Mouse (Mus musculus) heart, embryonic 14.5 days (tissue): ENCODE results near the gene Pex11g. TPM values are rescaled to one million over a fixed set of nuclear protein-coding genes. Genes with fewer than 3 reads are reported as not detected.

Source experiments
- ATAC-seq: fragments of 200-750 bp; cut with Nextera tagmentation; 2 replicates; pipeline ENCODE4 v1.8.0; 2017; ENCODE audit warnings: low read depth, moderate TSS enrichment; ENCODE audit not compliant: insufficient number of reproducible peaks, insufficient read depth, low FRiP score
- H3K27ac ChIP-seq, 2 experiments: fragments of 200-500 bp in 1 of 2; fragments of 300-500 bp in 1 of 2; sonication (generic) in 1 of 2; replicated peaks in 1 of 2; 2 replicates each; pipeline ENCODE4 v1.5.1; 2012 to 2014; ENCODE audit warnings: low read depth in 2 of 2, low read length in 2 of 2, control low read depth in 1 of 2, mild to moderate bottlenecking in 1 of 2, mixed read lengths in 1 of 2; ENCODE audit not compliant: control insufficient read depth in 1 of 2, insufficient read depth in 1 of 2
- H3K27me3 ChIP-seq: fragments of 300-500 bp; sonication (generic); 2 replicates; pipeline ENCODE4 v1.6.1; 2014; ENCODE audit warnings: mild to moderate bottlenecking, low read length, control low read depth; ENCODE audit not compliant: control insufficient read depth, insufficient read depth
- H3K36me3 ChIP-seq: fragments of 300-500 bp; sonication (generic); 2 replicates; pipeline ENCODE4 v1.6.1; 2014; ENCODE audit warnings: mild to moderate bottlenecking, control low read depth, low read length, mixed read lengths; ENCODE audit not compliant: control insufficient read depth, insufficient read depth
- H3K4me1 ChIP-seq, 2 experiments: fragments of 200-500 bp in 1 of 2; fragments of 300-500 bp in 1 of 2; sonication (generic) in 1 of 2; 2 replicates each; pipeline ENCODE4 v1.6.1; 2012 to 2014; ENCODE audit warnings: low read length in 2 of 2, control low read depth in 1 of 2, mixed read lengths in 1 of 2; ENCODE audit not compliant: control insufficient read depth in 2 of 2, insufficient read depth in 2 of 2
- H3K4me2 ChIP-seq: fragments of 300-500 bp; sonication (generic); 2 replicates; pipeline ENCODE4 v1.6.1; 2014; ENCODE audit warnings: mild to moderate bottlenecking, low read length
- H3K4me3 ChIP-seq, 2 experiments: fragments of 200-500 bp in 1 of 2; fragments of 300-500 bp in 1 of 2; sonication (generic) in 1 of 2; 2 replicates each; pipeline ENCODE4 v1.5.1; 2012 to 2014; ENCODE audit warnings: low read length in 2 of 2, mild to moderate bottlenecking in 2 of 2, control low read depth in 1 of 2, low read depth in 1 of 2, moderate library complexity in 1 of 2; ENCODE audit not compliant: control insufficient read depth in 1 of 2, insufficient read depth in 1 of 2
- H3K9ac ChIP-seq: fragments of 300-500 bp; sonication (generic); 2 replicates; pipeline ENCODE4 v1.6.1; 2014; ENCODE audit warnings: mild to moderate bottlenecking, low read length
- H3K9me3 ChIP-seq: fragments of 300-500 bp; sonication (generic); 2 replicates; pipeline ENCODE4 v1.6.1; 2016; ENCODE audit warnings: low read length, control low read depth; ENCODE audit not compliant: control insufficient read depth
- WGBS: fragments of 180-500 bp; shearing (Covaris S2); extraction: QIAGEN DNeasy Blood & Tissue Kit; methylation state at CpG from one replicate; pipeline ENCODE4 v1.1.7; 2014; 5-methylcytosine and 5-hydroxymethylcytosine counted together
- polyA plus RNA-seq: library from polyadenylated mRNA; unstranded; fragments of >200 nt; fragmentation: Nextera tagmentation; extraction: Ambion mirVana; gene quantifications from 2 replicates; pipeline ENCODE4 v1.2.1, GENCODE M21; 2014

Gene Pex11g
- polyA plus RNA-seq, 1 experiment from 2014 or later, result 5.0 TPM

- Histone ChIP-seq H3K9me3 (no peaks in the 10 kb centered on the region), H3K9ac (peak overlapping the region; percentile 99)
- no peak for ATAC-seq
Measured at GRCm38 (mm10) chr8:3493845-3494208, 26.3 kb upstream of the Pex11g start.

GRCm38 (mm10) chr8:3492901-3493844, 25.7 kb upstream of the Pex11g start, which contains the start of gene Zfp358:
Zfp358 (plus strand) TSS chr8:3493138.
- H3K4me3 ChIP-seq, result peak within 1 kb of the TSS; percentile 67 to 94
- WGBS, result 1% methylated on average over 55 of the region's 64 CpGs
- ATAC-seq, result peak; percentile 87

More at GRCm38 (mm10) chr8:3493845-3494208, 26.3 kb upstream of the Pex11g start:
- 14% methylated on average over 6 of the region's 6 CpGs for WGBS
- H3K27ac ChIP-seq, result peak overlapping the region in 1 of 2 experiments; percentile 82; a peak in 2 of 4 replicates
- H3K36me3 ChIP-seq, result peaks cover 34% of the 10 kb centered on the region
- peaks cover 2 to 7% of the 10 kb centered on the region in 2 experiments; a peak in 3 of 4 replicates for H3K4me1 ChIP-seq
- H3K4me3 ChIP-seq, result peak overlapping the region; percentile 67 to 94
- H3K4me2 ChIP-seq, result peak overlapping the region; percentile 88
- H3K27me3 ChIP-seq, result no peaks in the 10 kb centered on the region

GRCm38 (mm10) chr8:3485192-3485591, 17.7 kb upstream of the Pex11g start:
- Histone ChIP-seq H3K27ac (no peak overlapping the region), H3K9me3 (no peaks in the 10 kb centered on the region), H3K4me1 (peaks cover 3% of the 10 kb centered on the region in 2 experiments; a peak in 1 of 4 replicates), H3K27me3 (no peaks in the 10 kb centered on the region), H3K9ac (no peak overlapping the region), H3K4me2 (no peak overlapping the region), H3K4me3 (no peak overlapping the region), H3K36me3 (no peaks in the 10 kb centered on the region)
- ATAC-seq, result no peak
- 21% methylated on average over 5 of the region's 5 CpGs for WGBS

More at GRCm38 (mm10) chr8:3492901-3493844, 25.7 kb upstream of the Pex11g start, which contains the start of gene Zfp358:
- Histone ChIP-seq H3K9ac (peak within 1 kb of the TSS; percentile 99), H3K36me3 (peaks cover 34% of the 10 kb centered on the region), H3K4me2 (peak within 1 kb of the TSS; percentile 88), H3K4me1 (peaks cover 2 to 7% of the 10 kb centered on the region in 2 experiments; a peak in 3 of 4 replicates), H3K27ac (peak within 1 kb of the TSS; percentile 20 to 82), H3K27me3 (no peaks in the 10 kb centered on the region), H3K9me3 (no peaks in the 10 kb centered on the region)

DNA sequence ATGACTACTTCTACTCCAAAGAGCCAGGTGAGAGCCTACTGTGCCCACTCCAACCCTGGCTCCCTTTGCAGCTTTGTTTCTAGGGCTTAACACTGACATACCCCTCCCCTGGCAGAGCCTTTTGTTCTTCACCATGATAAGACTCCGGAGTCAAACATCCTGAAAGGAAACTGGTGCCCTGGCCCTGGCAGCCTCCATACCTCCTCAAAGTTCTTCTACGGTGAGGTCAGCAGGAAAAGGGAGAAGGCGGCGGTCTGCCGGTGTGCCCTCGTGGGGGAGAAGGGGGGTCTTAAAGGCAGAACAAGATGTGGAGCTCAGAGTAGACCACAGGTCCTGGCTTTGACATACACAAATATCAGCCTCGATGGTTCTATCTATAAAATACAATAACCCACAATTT, 16.1 kb upstream of the Pex11g start:
- 53% methylated on average over 7 of the region's 7 CpGs for WGBS

DNA sequence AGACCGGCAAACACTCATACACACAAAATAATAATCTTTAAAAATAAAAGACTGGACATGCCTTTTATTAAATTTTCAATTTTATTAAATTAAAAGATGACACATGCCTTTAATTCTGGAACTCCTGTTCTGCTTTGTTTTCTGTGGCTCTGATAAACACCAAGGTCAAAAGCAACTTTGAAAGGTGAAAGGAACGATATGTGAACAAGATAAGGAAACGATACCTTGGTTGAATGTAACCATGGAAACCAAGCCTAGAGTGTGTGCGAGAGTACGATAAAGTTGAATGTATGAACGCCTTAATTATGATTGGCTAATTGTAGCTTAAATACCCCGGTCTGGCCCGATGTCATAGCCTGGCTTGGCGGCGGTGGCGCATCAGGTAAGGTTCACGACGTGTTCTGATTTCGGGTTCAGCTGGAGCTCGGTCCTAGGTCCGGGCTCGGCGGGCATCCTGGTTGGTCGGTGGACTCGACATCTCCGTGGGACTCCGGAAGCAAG, 14.8 kb upstream of the Pex11g start:
- ATAC-seq, result no peak

More for the DNA sequence above, 16.1 kb upstream of the Pex11g start:
- no peak for ATAC-seq
- H3K27me3 ChIP-seq, result no peaks in the 10 kb centered on the region
- peaks cover 3% of the 10 kb centered on the region in 2 experiments; a peak in 1 of 4 replicates for H3K4me1 ChIP-seq
- H3K9ac ChIP-seq, result no peak overlapping the region
- no peaks in the 10 kb centered on the region for H3K9me3 ChIP-seq
- H3K36me3 ChIP-seq, result no peaks in the 10 kb centered on the region
- no peak overlapping the region for H3K27ac ChIP-seq
- H3K4me3 ChIP-seq, result no peak overlapping the region
- no peak overlapping the region for H3K4me2 ChIP-seq

GRCm38 (mm10) chr8:3481605-3482004, 14.1 kb upstream of the Pex11g start:
- H3K4me2 ChIP-seq, result no peak overlapping the region
- no peaks in the 10 kb centered on the region for H3K36me3 ChIP-seq
- H3K4me3 ChIP-seq, result no peak overlapping the region
- H3K27ac ChIP-seq, result no peak overlapping the region
- no peaks in the 10 kb centered on the region for H3K9me3 ChIP-seq
- H3K9ac ChIP-seq, result no peak overlapping the region
- H3K4me1 ChIP-seq, result peaks cover 3% of the 10 kb centered on the region in 2 experiments; a peak in 1 of 4 replicates
- H3K27me3 ChIP-seq, result no peaks in the 10 kb centered on the region
- ATAC-seq, result no peak
- WGBS, result 50% methylated on average over 5 of the region's 5 CpGs

More for the DNA sequence above, 14.8 kb upstream of the Pex11g start:
- WGBS, result 79% methylated on average over 22 of the region's 22 CpGs
- H3K9ac ChIP-seq, result no peak overlapping the region
- H3K4me3 ChIP-seq, result no peak overlapping the region
- H3K9me3 ChIP-seq, result no peaks in the 10 kb centered on the region
- H3K27me3 ChIP-seq, result no peaks in the 10 kb centered on the region
- peaks cover 3% of the 10 kb centered on the region in 2 experiments; a peak in 1 of 4 replicates for H3K4me1 ChIP-seq
- no peaks in the 10 kb centered on the region for H3K36me3 ChIP-seq
- H3K4me2 ChIP-seq, result no peak overlapping the region
- no peak overlapping the region for H3K27ac ChIP-seq

DNA sequence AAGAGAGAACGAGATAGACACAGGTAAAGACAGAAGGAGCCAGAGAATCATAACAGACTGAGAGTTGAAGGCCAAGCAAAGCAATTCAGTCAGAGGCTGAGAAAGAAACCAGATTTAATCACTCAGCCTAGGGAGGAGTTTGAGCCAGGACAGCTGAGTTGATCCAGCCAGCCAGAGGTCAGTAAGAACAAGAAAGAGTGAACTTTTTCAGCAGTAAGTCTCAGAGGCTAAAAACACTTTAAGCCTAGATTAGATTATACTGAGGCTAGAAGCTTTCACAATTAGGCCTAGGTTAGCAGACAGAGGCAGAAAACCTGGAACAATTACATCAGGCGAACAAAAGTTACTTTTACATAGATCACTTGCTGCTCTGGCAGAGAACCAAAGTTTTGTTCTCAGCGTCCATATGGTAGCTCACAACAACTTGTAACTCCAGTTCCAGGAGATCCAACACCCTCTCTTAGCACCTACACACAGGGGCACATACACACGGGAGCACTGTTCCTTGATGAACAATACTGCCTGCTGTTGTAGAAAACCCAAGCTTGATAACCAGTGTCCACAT, 12.8 kb upstream of the Pex11g start:
- no peak for ATAC-seq
- no peak overlapping the region for H3K27ac ChIP-seq
- H3K4me2 ChIP-seq, result no peak overlapping the region
- H3K4me3 ChIP-seq, result no peak overlapping the region
- H3K9ac ChIP-seq, result no peak overlapping the region
- no peaks in the 10 kb centered on the region for H3K9me3 ChIP-seq
- WGBS, result 53% methylated on average over 4 of the region's 4 CpGs
- H3K27me3 ChIP-seq, result no peaks in the 10 kb centered on the region
- no peaks in the 10 kb centered on the region for H3K36me3 ChIP-seq
- peaks cover 7 to 9% of the 10 kb centered on the region in 2 experiments; a peak in 3 of 4 replicates for H3K4me1 ChIP-seq
